Mouse (Mus musculus): ENCODE results near the gene Akap13. TPM values are rescaled to one million over a fixed set of nuclear protein-coding genes. Genes with fewer than 3 reads are reported as not detected.
A peak's percentile ranks its signal among the peaks of the same experiment; 100 is the strongest.
"Not testable (repeated sequence)": the region's sequence is repeated elsewhere in the genome, so short reads cannot be mapped to it uniquely, and the experiment has no call there.

Gene Akap13
- total RNA-seq, 2 experiments from 2014 or later = 53.7 to 59.6 TPM

DNA sequence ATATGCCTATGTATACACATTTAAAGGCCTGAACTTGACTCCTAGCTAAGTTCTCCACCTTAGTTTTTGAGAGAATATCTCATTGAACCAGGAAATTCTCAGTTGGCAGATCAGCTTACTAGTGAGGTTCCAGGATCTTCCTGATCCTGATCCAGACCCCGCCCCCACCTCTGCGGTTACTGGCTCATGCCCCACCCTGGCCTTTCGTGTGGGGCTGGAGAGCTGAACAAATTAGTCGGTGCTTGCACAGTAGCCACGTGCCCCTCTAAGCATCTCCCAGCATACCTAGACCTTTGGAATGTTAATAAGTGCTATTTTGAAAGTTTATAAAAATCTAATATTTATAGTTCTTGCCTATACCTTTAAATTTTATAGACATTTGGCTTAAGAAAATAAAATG, 139.5 kb downstream of the Akap13 start:
- DNase-seq (ENCODE audit: low spot score in 2 of 2) = no peak

GRCm38 (mm10) chr7:75595268-75595667, 139.9 kb downstream of the Akap13 start:
- DNase-seq (ENCODE audit: low spot score in 2 of 2) = no peak

- DNase-seq (ENCODE audit: low spot score in 2 of 2) = no peak
These were observed 140.9 kb downstream of the Akap13 start for GRCm38 (mm10) chr7:75596058-75596748.

DNA sequence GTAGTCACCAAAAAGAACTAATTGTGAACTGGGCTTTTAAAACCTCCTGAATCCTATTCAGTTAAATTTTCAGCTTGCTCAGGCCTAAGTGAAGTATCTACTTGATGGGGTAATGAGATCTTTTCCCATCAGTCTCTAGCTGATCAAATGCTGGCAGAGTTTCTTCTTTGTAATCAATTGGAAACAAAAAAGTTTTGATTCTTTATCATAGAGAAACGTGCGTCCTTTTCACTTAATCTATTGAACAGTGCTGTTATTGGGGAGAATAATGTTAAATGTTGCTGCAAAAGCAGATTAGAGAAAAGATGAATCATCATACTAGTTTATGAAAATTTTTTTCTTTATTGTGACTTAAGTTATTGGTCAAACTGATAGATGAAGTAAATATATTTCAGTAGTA, 142.5 kb downstream of the Akap13 start:
- DNase-seq (ENCODE audit: low spot score in 2 of 2) = no peak

DNA sequence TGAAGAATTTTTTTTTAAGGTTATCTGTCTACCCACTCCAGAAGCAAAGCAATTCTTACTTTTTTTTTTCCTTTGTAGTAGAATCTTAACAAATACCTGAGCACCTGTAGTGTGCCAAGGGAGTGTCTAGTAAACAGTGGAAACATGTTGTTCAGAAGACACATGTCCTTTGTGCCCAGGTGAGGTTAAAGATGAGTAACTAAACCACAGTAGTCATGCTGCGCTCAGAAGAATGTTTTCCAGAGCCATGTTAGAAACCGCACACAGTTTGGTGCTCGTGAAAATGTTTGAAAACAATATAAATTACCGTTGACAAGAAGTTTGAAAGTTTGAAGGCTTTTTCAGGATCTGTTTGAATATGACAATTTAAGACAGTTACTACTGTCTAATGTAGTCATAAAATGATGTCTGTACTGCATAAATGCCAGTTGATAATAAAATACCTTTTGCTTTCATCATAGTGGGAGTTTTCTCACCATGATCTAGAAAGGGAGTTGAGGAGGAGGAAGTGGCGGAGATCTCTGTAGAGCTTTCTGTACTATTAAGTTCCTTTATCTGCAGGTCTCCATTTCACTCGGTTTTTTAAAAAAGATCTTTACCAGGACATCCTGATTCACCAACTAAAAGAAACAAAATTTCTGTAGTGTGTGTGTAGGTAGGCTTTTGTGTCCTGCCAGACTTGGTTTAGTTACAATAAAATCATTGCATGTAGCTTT, 145.2 kb downstream of the Akap13 start:
- DNase-seq (ENCODE audit: low spot score in 2 of 2) = no peak

DNA sequence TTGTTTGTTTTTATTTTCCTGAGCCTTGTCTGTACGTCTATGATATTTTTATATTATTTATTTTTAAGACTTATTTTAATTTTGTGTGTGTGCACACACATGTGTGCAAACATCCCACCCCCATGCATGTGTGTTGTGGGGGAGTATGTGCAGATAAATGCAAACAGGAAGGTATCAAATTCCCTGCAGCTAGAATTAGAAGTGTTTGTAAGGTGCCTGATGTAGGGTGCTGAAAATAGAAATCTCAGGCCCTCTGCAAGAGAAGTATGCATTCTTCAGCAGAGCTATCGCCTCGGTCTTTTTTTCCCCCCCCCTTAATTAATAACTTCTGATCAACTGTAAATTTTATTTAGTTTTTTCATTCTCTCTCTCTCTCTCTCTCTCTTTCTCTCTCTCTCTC, 151.9 kb downstream of the Akap13 start:
- DNase-seq (ENCODE audit: low spot score in 2 of 2) = no peak

GRCm38 (mm10) chr7:75608716-75609115, 153.4 kb downstream of the Akap13 start:
- DNase-seq (ENCODE audit: low spot score in 2 of 2) = no peak

DNA sequence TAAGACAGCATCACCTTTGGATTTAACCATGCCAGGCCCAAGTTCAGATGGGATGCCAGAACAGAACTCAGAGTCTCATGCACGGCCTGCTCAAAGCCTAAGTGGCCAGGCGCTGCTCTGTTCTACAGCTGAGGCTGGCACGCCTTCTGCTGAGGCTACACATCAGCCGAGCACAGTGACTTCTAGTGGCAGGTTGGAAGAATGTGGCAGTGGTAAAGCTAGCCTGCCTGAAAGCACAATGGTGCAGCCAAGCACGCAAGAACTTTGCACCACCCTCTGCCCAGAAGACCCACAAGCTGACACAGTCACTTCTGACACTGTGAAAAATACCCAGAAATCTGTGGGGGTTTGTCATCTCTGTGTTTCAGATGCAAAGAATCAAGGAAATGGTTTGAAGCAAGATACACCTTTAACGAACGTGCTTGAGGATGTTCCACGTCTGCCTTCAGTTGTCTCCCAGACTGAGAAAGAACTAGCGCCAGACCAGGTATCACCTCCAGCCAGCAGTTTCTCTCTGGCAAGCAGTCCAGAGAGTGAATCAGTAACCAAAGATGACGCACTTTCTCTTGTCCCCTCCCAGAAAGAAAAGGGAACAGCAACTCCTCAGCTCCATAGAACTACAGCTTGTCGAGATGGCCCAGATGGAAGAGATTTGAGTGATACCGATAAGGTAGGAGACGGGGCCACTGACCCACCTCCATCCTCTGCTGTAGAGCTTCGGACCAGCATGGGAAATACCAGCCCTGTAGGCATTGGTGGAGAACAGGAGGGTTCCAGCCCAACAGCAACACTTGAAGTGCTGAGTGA, 154.3 kb downstream of the Akap13 start:
- DNase-seq (ENCODE audit: low spot score in 2 of 2) = no peak

DNA sequence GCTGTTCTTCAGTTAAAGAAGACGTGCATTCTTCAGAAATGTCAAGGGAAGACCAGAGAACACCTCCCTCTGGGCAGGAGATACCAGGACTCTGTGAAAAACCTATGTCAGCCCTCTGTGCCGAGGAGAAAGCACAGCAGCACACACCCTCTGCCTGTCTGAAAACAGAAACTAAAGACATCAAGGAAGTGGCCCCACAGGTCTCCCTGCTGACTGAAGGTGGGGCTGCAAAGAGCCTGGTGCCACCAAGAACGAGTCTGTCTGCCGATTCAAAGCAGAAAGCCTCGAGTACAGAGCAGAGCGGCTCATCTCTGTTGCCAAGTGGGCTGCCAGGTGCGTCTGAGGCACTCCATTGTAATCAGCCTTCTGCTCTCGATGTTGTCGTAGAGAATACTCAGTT, 155.1 kb downstream of the Akap13 start:
- DNase-seq (ENCODE audit: low spot score in 2 of 2) = no peak

DNA sequence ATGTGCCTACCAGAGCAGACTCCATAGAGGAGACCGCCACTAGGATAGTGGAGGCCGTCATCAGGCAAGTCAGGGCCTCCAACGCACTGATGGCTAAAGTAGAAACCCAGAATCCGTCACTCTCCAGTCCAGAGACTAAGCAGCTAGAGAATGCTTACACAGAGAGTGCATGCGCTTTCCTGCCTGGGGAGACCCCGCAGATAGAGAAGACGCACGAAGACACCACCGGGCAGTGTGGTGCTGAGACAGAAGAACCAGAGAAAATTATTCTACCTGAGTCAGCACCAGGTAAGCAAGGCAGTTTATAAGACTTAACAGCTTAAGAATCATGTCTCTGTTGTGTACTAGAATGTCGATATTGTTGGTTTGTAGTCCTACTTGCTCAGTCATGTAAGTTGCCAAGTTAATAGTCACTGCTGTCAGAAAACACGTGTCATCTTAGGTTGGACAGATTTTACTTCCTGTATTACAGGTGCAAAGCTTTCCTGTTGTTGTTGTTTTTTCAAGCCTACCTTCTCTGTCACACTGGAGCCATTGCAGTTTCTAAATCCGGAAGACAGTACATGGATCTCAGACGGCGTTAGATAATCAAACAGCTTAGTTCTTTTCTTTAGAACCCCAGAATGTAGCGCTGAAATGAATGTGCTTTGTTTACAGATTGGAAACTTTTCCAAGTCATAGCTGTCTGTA, 156.1 kb downstream of the Akap13 start:
- DNase-seq (ENCODE audit: low spot score in 2 of 2) = no peak

DNA sequence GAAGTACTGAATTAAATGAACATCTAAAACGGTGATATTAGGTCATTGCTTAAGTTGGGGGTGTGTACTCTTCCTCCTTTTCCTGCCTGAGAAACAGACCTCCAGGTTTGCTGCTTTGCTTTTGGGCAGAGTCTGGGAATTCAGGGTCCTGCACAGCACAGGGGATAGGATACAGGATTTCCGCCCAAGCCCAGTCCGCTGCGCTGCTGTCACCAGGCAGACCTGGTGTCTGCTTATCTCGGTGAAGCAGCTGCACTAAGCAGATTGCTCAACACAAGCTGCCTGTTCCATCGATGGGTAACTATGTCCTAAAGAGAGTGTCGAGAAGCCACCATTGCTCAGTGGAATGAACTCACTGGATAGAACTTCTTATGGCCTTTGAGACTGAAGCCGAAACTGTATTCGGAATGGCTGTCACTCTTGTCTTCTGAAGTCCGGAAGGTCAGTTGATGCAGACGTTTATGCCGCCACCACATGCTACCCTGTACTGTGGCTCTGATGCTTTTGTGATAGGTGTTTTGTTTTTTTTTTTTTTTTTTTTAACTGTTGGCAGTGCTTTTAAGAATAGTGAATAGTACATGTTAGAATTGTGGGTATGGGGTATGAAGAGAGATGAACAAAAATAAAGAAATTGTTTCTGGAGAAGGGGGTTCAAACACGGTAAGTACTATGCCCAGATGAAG, 156.8 kb downstream of the Akap13 start:
- DNase-seq (ENCODE audit: low spot score in 2 of 2) = peak in 1 of 2 experiments; percentile 49

GRCm38 (mm10) chr7:75612683-75613053, 157.3 kb downstream of the Akap13 start:
- no peak for DNase-seq (ENCODE audit: low spot score in 2 of 2)

DNA sequence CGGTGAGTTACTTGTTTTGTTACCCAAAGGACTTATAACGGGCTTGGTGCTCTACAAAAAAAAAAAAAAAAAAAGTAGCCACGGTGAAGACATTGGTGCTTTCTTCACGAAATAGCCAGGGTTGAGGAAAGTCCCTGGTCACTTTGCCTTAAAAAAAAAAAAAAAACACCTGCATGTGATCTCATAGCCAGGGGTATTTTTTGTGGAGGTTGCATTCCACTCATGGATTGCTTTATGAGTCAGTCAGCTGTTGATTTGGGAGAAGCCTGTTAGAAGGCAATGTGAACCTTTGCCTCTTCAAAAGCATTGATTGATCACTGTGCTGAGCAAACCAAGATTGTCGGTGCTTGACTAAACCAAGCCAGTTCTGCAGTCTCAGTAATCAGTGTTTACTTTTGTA, 157.9 kb downstream of the Akap13 start:
- no peak for DNase-seq (ENCODE audit: low spot score in 2 of 2)

DNA sequence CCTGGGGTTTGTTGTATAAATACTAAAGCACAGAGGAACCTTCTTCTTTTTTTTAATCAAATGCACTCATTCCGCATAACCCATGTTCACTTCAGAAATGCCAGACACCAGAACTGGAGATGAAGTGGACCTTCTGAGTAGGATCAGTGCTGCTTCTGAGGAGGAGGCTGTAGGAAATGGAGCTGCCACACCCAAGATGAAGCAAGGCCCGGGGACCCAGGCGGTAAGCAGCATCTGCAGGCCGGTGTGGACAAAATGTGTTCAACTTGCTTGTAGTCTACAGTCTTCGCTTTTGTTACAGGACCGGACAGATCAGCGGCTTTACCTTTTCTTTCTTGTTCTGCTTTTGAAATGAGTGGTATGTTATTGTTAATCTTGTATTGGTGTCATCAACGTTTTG, 159.5 kb downstream of the Akap13 start:
- no peak for DNase-seq (ENCODE audit: low spot score in 2 of 2)

- DNase-seq (ENCODE audit: low spot score in 2 of 2) = not testable (repeated sequence)
These were observed 161.9 kb downstream of the Akap13 start for GRCm38 (mm10) chr7:75617246-75617645.

DNA sequence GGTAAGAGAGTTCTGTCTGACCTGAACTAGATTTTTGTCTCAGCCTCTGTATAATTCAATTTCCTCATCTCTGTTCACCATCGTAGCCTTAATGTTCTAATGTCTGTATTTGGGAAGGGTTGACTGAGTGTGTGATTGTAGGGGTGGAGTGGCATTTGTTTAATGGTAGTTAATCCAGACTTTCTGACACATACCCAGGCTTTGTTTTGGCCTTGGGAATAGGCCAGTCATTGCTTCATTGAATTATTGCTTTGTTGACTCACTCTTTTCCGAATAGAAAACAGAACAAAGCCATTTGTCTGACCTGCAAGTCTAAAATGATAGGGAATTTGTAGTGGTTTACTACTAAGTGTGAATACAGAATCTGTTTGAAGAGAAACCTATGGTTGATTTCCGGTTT, 163.4 kb downstream of the Akap13 start:
- no peak for DNase-seq (ENCODE audit: low spot score in 2 of 2)

DNA sequence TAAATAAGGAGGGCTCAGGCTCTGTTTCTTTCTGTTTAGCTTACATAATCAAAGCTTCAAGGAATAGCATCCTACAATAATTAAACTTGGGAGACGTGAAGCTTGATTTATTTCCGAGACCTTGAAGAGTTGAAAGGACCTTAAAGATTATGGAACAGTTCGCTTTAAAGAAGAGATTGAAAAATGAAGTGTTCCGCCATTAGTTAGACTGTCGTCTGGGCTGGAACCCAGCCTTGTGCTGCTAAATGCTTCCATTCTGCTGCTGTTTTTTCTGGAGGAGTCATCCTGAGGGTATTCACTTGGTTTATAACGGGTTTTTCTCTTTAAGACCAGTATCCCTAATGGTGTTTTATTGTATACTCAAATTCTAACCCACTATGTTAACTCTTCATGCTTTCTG, 164.5 kb downstream of the Akap13 start:
- DNase-seq (ENCODE audit: low spot score in 2 of 2) = no peak

- DNase-seq (ENCODE audit: low spot score in 2 of 2) = no peak
These were observed 165.1 kb downstream of the Akap13 start for GRCm38 (mm10) chr7:75620395-75620960.

DNA sequence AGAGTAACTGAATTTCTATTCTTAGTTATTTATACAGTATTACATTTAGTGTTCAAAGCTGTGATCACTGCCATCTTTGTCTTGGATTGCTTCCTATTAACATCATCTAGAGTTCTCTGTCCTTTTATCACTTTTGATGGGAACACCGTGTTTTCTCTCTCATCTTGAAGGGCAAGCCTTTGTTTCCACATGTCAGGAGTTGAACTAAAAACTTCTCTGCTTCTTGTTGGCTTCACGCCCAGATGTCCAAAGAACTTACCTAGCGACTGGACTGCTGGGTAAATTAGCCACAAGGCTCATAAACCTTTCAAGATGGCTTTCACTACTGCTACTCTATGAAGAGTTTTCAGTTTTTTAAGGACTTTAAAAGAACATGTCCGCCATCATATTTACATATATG, 165.6 kb downstream of the Akap13 start:
- no peak for DNase-seq (ENCODE audit: low spot score in 2 of 2)

GRCm38 (mm10) chr7:75627831-75628230, 172.5 kb downstream of the Akap13 start:
- DNase-seq (ENCODE audit: low spot score in 2 of 2) = no peak

DNA sequence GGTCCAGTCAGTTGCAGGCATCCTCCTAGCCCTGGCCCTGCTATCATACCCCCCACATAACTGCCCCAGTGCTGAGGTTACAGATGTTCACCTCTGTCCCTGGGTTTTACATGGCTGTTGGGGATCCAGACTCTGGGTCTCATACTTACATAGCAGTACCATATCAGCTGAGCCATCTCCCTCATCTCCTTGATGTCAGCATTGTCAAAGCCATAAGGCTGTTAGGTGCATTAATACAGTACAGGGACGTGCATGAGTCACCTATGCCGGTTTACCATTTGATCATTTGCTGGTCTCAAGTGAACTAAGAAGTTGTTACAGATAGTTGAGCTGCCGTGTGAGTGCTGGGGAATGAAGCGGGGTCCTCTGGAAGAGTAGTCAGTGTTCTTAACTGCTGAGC, 174.3 kb downstream of the Akap13 start:
- no peak for DNase-seq (ENCODE audit: low spot score in 2 of 2)
